Mouse (Mus musculus): ENCODE results near the gene Qpct. TPM values are rescaled to one million over a fixed set of nuclear protein-coding genes. Genes with fewer than 3 reads are reported as not detected.

The Qpct gene
- total and polyA plus RNA-seq, 3 experiments = not detected

DNA sequence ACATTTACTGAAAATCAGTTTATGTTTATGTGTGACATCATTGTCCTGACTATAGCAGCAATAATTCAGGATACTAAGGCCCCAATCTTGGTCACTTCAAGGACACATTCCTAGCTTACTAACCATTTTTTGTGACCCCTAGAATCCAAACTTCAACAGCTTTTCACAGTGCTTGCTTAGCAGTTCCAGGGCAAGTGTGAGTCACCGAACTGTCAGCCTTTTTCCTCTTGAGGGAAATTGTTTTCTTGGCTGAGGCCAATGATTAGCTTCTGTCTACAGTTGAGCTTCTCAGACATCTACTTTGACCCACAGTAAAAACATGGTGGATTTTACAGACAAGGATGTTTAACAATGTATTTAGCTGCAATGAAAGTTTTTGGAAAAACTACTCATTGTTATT, 12.5 kb downstream of the Qpct start:
- H3K27ac ChIP-seq (ENCODE audit: control insufficient read depth, low read depth, low read length) = no peak overlapping the region
- no peak overlapping the region for H3K4me3 ChIP-seq (ENCODE audit: control insufficient read depth in 1 of 2, insufficient read depth in 1 of 2, low read depth in 2 of 2, low read length in 2 of 2)
- no peaks in the 10 kb centered on the region for H3K9me3 ChIP-seq (replicated peaks; ENCODE audit: insufficient read depth, low read length)
- 0 out of 4 replicates have a peak, but pooled peaks cover 0 to 3% of the 10 kb centered on the region in 2 experiments for H3K27me3 ChIP-seq (ENCODE audit: control insufficient read depth in 1 of 2, insufficient read depth in 2 of 2, low read length in 2 of 2)
- no peak overlapping the region for H3K9ac ChIP-seq (ENCODE audit: control insufficient read depth, low read depth, low read length, poor library complexity, severe bottlenecking)
- no peak for DNase-seq (ENCODE audit: low read depth, low spot score)
- TF ChIP-seq POLR2AphosphoS2 (IDR thresholded peaks at IDR 0.05; ENCODE audit: low read length) (no peak), MEF2A (IDR thresholded peaks at IDR 0.05; ENCODE audit: extremely low read depth, insufficient replicate concordance, low read depth, low read length, poor library complexity, severe bottlenecking) (no peak), MYC (IDR thresholded peaks at IDR 0.05; ENCODE audit: low read depth, low read length) (no peak)
- H3K4me1 ChIP-seq (ENCODE audit: control insufficient read depth in 1 of 2, insufficient read depth in 2 of 2, low read length in 2 of 2) = no peaks in the 10 kb centered on the region
- H3K36me3 ChIP-seq (ENCODE audit: control insufficient read depth in 1 of 2, insufficient read depth in 2 of 2, low read length in 2 of 2) = no peaks in the 10 kb centered on the region
- no peaks in the 10 kb centered on the region for H3K79me2 ChIP-seq (ENCODE audit: control insufficient read depth, insufficient read depth, low read length, poor library complexity)

DNA sequence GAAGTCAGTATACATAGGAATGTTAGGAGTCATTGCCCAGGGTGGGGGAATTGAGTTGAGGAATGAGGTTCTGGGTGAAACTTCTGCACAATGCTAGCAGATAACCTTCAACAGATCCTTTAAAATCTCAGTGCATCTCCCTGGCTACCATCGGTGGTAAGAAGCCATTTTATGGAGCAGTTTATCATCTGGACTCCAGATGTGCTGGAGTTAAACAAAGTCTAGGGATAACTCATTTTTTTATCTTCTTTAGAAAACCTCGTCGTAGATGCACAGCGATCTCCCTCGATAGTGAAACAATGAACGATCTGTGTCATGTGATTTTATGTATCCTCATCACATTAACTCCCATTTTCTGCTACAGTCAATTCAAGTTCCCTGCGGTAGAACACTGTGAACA, 16.9 kb downstream of the Qpct start:
- no peak overlapping the region for H3K9ac ChIP-seq (ENCODE audit: control insufficient read depth, low read depth, low read length, poor library complexity, severe bottlenecking)
- no peaks in the 10 kb centered on the region for H3K9me3 ChIP-seq (replicated peaks; ENCODE audit: insufficient read depth, low read length)
- no peak overlapping the region for H3K27ac ChIP-seq (ENCODE audit: control insufficient read depth, low read depth, low read length)
- no peak for DNase-seq (ENCODE audit: low read depth, low spot score)
- H3K27me3 ChIP-seq (ENCODE audit: control insufficient read depth in 1 of 2, insufficient read depth in 2 of 2, low read length in 2 of 2) = peaks cover 0 to 3% of the 10 kb centered on the region in 2 experiments; a peak in 1 of 4 replicates
- H3K36me3 ChIP-seq (ENCODE audit: control insufficient read depth in 1 of 2, insufficient read depth in 2 of 2, low read length in 2 of 2) = no peaks in the 10 kb centered on the region
- TF ChIP-seq TBP (IDR thresholded peaks at IDR 0.05; ENCODE audit: low read depth, low read length) (no peak), ELF1 (IDR thresholded peaks at IDR 0.05; ENCODE audit: low read depth, low read length) (no peak), CTCF (IDR thresholded peaks at IDR 0.05 in 2 of 3, conservative IDR thresholded peaks at IDR 0.05 in 1 of 3; ENCODE audit: control insufficient read depth in 1 of 3, insufficient read depth in 1 of 3, low read depth in 2 of 3, low read length in 3 of 3, poor library complexity in 1 of 3, severe bottlenecking in 1 of 3) (no peak)
- H3K4me1 ChIP-seq (ENCODE audit: control insufficient read depth in 1 of 2, insufficient read depth in 2 of 2, low read length in 2 of 2) = no peaks in the 10 kb centered on the region
- H3K79me2 ChIP-seq (ENCODE audit: control insufficient read depth, insufficient read depth, low read length, poor library complexity) = no peaks in the 10 kb centered on the region
- no peak overlapping the region for H3K4me3 ChIP-seq (ENCODE audit: control insufficient read depth in 1 of 2, insufficient read depth in 1 of 2, low read depth in 2 of 2, low read length in 2 of 2)

DNA sequence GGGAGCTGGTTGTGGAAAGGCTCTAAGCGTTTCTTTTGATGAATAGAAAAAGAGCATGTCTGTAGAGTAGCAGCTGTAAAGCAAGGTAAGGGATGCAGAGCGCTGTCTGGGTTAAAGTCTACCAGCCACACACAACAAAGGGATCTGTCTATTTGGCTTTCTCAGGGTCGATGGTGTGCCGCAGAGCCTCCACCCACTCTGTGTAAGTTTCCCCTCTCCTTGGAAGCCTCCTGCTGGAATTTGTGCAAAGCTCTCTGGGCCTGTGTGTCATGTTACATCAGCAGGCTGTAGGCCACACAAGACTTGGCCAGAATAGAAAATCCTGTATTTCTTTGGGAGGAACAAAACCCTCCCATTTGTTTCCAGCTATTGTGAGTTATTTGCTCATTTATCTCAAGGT, 17.3 kb downstream of the Qpct start:
- Histone ChIP-seq H3K79me2 (ENCODE audit: control insufficient read depth, insufficient read depth, low read length, poor library complexity) (no peaks in the 10 kb centered on the region), H3K9me3 (replicated peaks; ENCODE audit: insufficient read depth, low read length) (no peaks in the 10 kb centered on the region), H3K27me3 (ENCODE audit: control insufficient read depth in 1 of 2, insufficient read depth in 2 of 2, low read length in 2 of 2) (peaks cover 0 to 3% of the 10 kb centered on the region in 2 experiments; a peak in 1 of 4 replicates), H3K4me1 (ENCODE audit: control insufficient read depth in 1 of 2, insufficient read depth in 2 of 2, low read length in 2 of 2) (no peaks in the 10 kb centered on the region), H3K27ac (ENCODE audit: control insufficient read depth, low read depth, low read length) (no peak overlapping the region), H3K4me3 (ENCODE audit: control insufficient read depth in 1 of 2, insufficient read depth in 1 of 2, low read depth in 2 of 2, low read length in 2 of 2) (no peak overlapping the region), H3K9ac (ENCODE audit: control insufficient read depth, low read depth, low read length, poor library complexity, severe bottlenecking) (no peak overlapping the region), H3K36me3 (ENCODE audit: control insufficient read depth in 1 of 2, insufficient read depth in 2 of 2, low read length in 2 of 2) (no peaks in the 10 kb centered on the region)
- no peak for TF ChIP-seq MAZ (IDR thresholded peaks at IDR 0.05; ENCODE audit: low read depth, low read length)
- no peak for TF ChIP-seq NELFE (IDR thresholded peaks at IDR 0.05; ENCODE audit: low read depth, low read length)
- no peak for TF ChIP-seq MAX (IDR thresholded peaks at IDR 0.05; ENCODE audit: low read length)
- TF ChIP-seq CTCF (IDR thresholded peaks at IDR 0.05 in 2 of 3, conservative IDR thresholded peaks at IDR 0.05 in 1 of 3; ENCODE audit: control insufficient read depth in 1 of 3, insufficient read depth in 1 of 3, low read depth in 2 of 3, low read length in 3 of 3, poor library complexity in 1 of 3, severe bottlenecking in 1 of 3) = no peak
- no peak for TF ChIP-seq ZMIZ1 (IDR thresholded peaks at IDR 0.05; ENCODE audit: low read depth, low read length)
- TF ChIP-seq JUND (IDR thresholded peaks at IDR 0.05; ENCODE audit: low read depth, low read length) = no peak
- no peak for TF ChIP-seq TBP (IDR thresholded peaks at IDR 0.05; ENCODE audit: low read depth, low read length)
- TF ChIP-seq GATA1 (IDR thresholded peaks at IDR 0.05; ENCODE audit: low read depth, low read length) = no peak
- no peak for TF ChIP-seq SMC3 (IDR thresholded peaks at IDR 0.05; ENCODE audit: low read depth, low read length)
- TF ChIP-seq RCOR1 (IDR thresholded peaks at IDR 0.05; ENCODE audit: low read depth, low read length) = no peak
- no peak for TF ChIP-seq ZNF384 (IDR thresholded peaks at IDR 0.05; ENCODE audit: low read depth, low read length)
- TF ChIP-seq MXI1 (IDR thresholded peaks at IDR 0.05; ENCODE audit: low read depth, low read length) = no peak
- DNase-seq (ENCODE audit: low read depth, low spot score) = no peak
